Mouse (Mus musculus) C2C12 (cell line): ENCODE data around the gene Tmem51. TPM values are rescaled to one million over a fixed set of nuclear protein-coding genes. Genes with fewer than 3 reads are reported as not detected.

ENCODE experiments used
- H3K27me3 ChIP-seq: one replicate; pipeline ENCODE4 v1.6.1; 2011; ENCODE audit not compliant: control insufficient read depth, insufficient read depth, insufficient read length
- H3K36me3 ChIP-seq: one replicate; pipeline ENCODE4 v1.6.1; 2011; ENCODE audit not compliant: control insufficient read depth, insufficient read depth
- H3K4me3 ChIP-seq: one replicate; pipeline ENCODE4 v1.5.1; 2011; ENCODE audit warnings: mild to moderate bottlenecking, control low read depth; ENCODE audit not compliant: poor library complexity, insufficient read depth, severe bottlenecking
- H3K79me2 ChIP-seq: one replicate; pipeline ENCODE4 v1.6.1; 2011; ENCODE audit not compliant: control insufficient read depth, insufficient read depth
- H3K79me3 ChIP-seq: one replicate; pipeline ENCODE4 v1.6.1; 2011; ENCODE audit warnings: low read depth, control low read depth
- H3ac ChIP-seq: one replicate; pipeline ENCODE3; 2011; ENCODE audit warnings: low read depth; ENCODE audit not compliant: control insufficient read depth, insufficient read length
- CEBPB ChIP-seq: IDR thresholded peaks from one replicate; pipeline ENCODE4 v1.6.1; 2011; ENCODE audit warnings: low read depth, mild to moderate bottlenecking, control low read depth, moderate library complexity
- CTCF ChIP-seq: IDR thresholded peaks from one replicate; pipeline ENCODE4 v1.5.1; 2011; ENCODE audit not compliant: control insufficient read depth, insufficient read depth, insufficient read length
- FOSL1 ChIP-seq: IDR thresholded peaks from one replicate; pipeline ENCODE4 v1.8.0; 2011; ENCODE audit warnings: mild to moderate bottlenecking, low read length; ENCODE audit not compliant: poor library complexity, insufficient read depth, severe bottlenecking
- MAX ChIP-seq: IDR thresholded peaks from one replicate; pipeline ENCODE4 v1.6.1; 2011; ENCODE audit warnings: mild to moderate bottlenecking, control low read depth
- MYOD1 ChIP-seq: IDR thresholded peaks from one replicate; pipeline ENCODE4 v1.6.1; 2011; ENCODE audit warnings: low read depth; ENCODE audit not compliant: control insufficient read depth, insufficient read length
- MYOG ChIP-seq: IDR thresholded peaks from one replicate; pipeline ENCODE4 v1.6.1; 2011; ENCODE audit not compliant: control insufficient read depth, insufficient read length; ENCODE audit errors: extremely low read depth
- USF1 ChIP-seq: IDR thresholded peaks from one replicate; pipeline ENCODE4 v1.6.1; 2011; ENCODE audit warnings: low read depth, mild to moderate bottlenecking, control low read depth, moderate library complexity
- polyA plus RNA-seq: library from polyadenylated mRNA; unstranded; fragments of >200 nt; fragmentation: generic; extraction: Trizol; gene quantifications from one replicate; pipeline ENCODE4 v1.2.1, GENCODE M21; 2012; ENCODE audit warnings: missing spikeins

Tmem51 gene
- polyA plus RNA-seq, 1 experiment = not detected

DNA sequence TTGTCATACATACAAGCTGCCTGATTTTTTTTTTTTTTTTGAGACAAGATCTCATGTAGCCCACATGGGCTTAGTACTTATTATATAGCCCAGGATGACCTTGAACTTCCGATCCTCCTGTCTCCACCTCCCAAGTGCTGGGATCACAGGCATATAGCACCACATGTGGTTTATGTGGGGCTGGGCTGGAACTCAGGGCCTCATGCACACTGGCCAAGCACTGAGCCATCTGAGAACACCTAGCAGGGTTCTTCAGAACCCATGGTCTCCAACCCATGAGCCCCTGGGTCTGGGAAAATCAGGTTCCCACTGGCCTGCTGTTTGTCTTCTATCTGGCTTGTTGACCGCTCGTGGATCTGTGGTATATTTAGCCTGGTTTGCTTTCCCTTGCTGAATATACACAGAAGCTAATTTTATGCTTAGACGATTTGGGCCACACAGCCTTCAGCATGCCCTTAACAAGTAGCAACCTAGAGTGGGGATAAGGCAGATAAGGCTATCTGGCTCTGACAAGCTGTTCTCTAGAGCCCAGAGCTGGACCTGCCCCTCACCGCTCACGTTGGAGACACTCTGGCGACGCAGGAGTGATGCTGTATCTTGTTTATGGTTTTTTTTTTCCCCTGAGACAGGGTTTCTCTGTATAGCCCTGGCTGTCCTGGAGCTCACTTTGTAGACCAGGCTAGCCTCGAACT lies 44.3 kb downstream of the Tmem51 start:
- no peak for TF ChIP-seq FOSL1
- no peak for TF ChIP-seq CTCF
- no peaks in the 10 kb centered on the region for H3K79me3 ChIP-seq

DNA sequence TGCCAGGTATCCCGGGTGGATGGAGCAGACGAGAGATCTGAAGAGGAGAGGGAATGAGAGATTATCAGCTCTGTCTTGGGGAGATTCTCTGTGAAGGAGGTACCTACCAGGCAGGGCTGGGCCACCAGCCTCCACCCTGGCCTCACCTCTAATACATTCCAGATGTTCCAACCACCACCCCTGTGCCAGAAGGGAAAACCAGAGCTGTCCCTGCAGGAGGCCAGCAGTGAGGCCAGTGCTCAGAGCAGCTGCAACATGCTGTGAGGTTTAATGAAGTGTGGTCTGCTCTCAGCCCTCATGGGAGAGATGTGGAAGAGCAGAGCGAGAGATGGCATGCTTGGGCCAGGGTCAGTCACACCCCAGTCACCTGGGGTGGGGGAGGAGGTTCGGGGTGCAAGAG lies 46.2 kb downstream of the Tmem51 start:
- no peaks in the 10 kb centered on the region for H3K27me3 ChIP-seq
- TF ChIP-seq MYOD1 (no peak), CEBPB (no peak), FOSL1 (no peak), MYOG (no peak), MAX (no peak), CTCF (no peak), USF1 (no peak)
- no peaks in the 10 kb centered on the region for H3K36me3 ChIP-seq
- no peaks in the 10 kb centered on the region for H3K79me3 ChIP-seq
- no peak overlapping the region for H3ac ChIP-seq
- no peak overlapping the region for H3K4me3 ChIP-seq
- H3K79me2 ChIP-seq = no peaks in the 10 kb centered on the region

More for the DNA sequence above, 44.3 kb downstream of the Tmem51 start:
- no peak overlapping the region for H3K4me3 ChIP-seq
- no peaks in the 10 kb centered on the region for H3K27me3 ChIP-seq
- no peaks in the 10 kb centered on the region for H3K36me3 ChIP-seq
- H3ac ChIP-seq = no peak overlapping the region
- no peaks in the 10 kb centered on the region for H3K79me2 ChIP-seq

DNA sequence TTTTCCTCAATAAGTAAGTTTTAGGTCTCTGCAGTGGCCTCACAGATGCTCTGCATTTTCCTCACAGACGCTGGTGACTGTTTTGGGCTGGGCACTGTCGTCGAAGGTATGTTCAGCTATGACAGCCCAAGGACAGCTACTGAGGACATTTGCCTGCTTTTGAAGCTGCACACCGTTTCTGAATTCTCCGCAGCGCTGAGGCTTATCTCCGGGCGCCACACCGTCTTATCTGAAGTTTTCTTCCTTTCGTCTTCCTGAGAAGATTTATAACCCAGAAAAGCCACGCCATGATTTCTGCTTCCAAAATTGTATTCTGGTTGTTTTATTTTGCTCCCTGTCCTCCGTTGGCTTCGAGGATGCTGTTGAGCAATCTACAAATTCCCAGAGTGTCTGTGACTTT lies 55.6 kb downstream of the Tmem51 start:
- no peak for TF ChIP-seq MYOG
- TF ChIP-seq MYOD1 = no peak
- no peak for TF ChIP-seq CTCF
- no peak for TF ChIP-seq MAX
- Histone ChIP-seq H3K4me3 (no peak overlapping the region), H3K36me3 (no peaks in the 10 kb centered on the region), H3K27me3 (no peaks in the 10 kb centered on the region), H3ac (no peak overlapping the region), H3K79me3 (no peaks in the 10 kb centered on the region), H3K79me2 (no peaks in the 10 kb centered on the region)

DNA sequence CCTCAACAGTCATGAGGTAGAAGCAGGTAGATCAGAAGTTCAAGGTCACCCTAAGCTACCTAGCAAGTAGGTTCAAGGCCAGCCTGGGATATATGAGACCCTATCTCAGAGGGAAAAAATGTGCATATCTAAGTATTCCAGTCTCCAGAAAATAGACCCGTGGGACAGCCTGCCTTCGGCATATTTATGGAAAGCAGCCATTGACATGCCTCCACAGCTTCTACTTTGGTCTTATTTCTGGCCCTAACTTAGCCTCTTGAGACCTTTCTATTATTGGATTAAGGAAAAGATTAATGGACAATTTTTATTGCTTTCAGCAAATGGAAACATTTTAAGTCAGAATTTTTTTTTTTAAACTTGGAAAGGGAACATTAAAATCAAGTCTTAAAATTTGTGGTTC lies 57.1 kb downstream of the Tmem51 start:
- H3K36me3 ChIP-seq = no peaks in the 10 kb centered on the region
- H3K27me3 ChIP-seq = no peaks in the 10 kb centered on the region
- H3K4me3 ChIP-seq = no peak overlapping the region
- TF ChIP-seq MYOD1 = no peak
- TF ChIP-seq MAX = no peak
- no peak for TF ChIP-seq MYOG
- no peak for TF ChIP-seq CEBPB
- TF ChIP-seq CTCF = no peak
- TF ChIP-seq USF1 = no peak
- TF ChIP-seq FOSL1 = no peak
- H3K79me2 ChIP-seq = no peaks in the 10 kb centered on the region
- no peaks in the 10 kb centered on the region for H3K79me3 ChIP-seq
- H3ac ChIP-seq = no peak overlapping the region

DNA sequence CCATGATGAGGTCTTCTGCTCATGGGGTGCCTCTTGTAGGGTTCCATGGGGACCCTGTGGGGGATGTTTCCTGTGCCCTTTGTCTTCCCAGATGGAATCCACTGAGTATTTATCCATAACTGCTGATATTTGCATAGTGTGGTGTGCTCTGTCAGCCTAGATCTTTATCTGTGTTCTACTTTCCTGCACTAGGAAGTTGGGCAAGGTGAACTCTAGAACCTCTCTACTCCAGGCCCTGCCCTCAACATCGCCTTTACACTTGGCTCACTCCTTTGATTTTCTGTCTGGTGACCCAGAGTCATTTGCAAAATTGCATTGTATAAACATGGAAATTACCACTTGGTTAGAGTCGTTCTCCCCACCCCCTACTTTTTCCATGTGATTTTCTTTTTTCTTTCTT lies 59.6 kb downstream of the Tmem51 start:
- TF ChIP-seq FOSL1 (no peak), MYOG (no peak), MYOD1 (no peak), CTCF (no peak), USF1 (no peak), MAX (no peak), CEBPB (no peak)
- Histone ChIP-seq H3K79me3 (no peaks in the 10 kb centered on the region), H3K79me2 (no peaks in the 10 kb centered on the region), H3ac (no peak overlapping the region), H3K36me3 (no peaks in the 10 kb centered on the region), H3K4me3 (no peak overlapping the region), H3K27me3 (no peaks in the 10 kb centered on the region)

DNA sequence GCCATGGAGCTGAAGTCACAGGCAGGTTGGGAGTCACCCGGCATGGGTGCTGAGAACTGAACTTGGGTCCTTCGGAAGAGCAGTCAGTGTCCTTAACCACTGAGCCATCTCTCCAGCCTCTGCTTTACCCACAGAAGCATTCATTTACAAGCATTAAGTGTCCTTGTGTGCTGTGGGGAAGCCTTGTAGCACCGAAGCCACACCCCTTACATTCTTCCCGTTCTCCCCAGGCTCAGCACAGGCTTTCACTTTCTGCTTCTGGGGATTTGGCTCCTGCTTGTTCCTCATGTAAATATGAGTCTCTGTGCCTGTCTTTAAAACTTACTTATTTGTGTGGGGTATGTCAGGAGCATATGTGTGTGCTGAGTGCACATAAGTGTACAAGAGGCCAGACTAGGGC lies 60.9 kb downstream of the Tmem51 start:
- no peak overlapping the region for H3K4me3 ChIP-seq
- no peaks in the 10 kb centered on the region for H3K27me3 ChIP-seq
- TF ChIP-seq CEBPB = no peak
- no peak for TF ChIP-seq FOSL1
- TF ChIP-seq MYOG = no peak
- TF ChIP-seq CTCF = no peak
- TF ChIP-seq USF1 = no peak
- no peak for TF ChIP-seq MAX
- TF ChIP-seq MYOD1 = no peak
- H3K36me3 ChIP-seq = no peaks in the 10 kb centered on the region
- no peaks in the 10 kb centered on the region for H3K79me2 ChIP-seq
- no peaks in the 10 kb centered on the region for H3K79me3 ChIP-seq
- H3ac ChIP-seq = no peak overlapping the region
